Mouse (Mus musculus): ENCODE measurements around the gene Svs1.

Gene Svs1

DNA sequence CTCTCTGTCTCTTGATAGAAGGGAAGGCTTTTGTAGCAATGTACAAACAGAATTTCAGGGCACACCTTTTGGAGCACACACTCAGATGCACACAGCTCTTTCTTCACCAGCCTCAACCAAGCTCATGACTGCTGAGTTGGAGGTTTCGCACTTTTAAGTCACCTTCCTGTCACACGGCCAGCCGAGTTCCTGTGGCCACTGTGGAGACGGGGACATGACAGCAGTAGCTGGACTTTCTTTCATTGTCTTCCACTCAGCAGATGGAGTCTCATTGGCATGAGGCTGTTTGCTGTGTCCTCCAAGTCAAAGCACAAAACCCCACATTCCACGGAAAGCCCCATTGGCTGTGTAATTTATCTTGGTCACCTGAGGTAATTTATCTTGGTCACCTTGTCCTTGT lies 24.5 kb downstream of the Svs1 start:
- no peak for DNase-seq (ENCODE audit: low spot score)

- no peak for DNase-seq (ENCODE audit: low spot score)
These were observed 26.4 kb downstream of the Svs1 start for GRCm38 (mm10) chr6:49013023-49013422.

DNA sequence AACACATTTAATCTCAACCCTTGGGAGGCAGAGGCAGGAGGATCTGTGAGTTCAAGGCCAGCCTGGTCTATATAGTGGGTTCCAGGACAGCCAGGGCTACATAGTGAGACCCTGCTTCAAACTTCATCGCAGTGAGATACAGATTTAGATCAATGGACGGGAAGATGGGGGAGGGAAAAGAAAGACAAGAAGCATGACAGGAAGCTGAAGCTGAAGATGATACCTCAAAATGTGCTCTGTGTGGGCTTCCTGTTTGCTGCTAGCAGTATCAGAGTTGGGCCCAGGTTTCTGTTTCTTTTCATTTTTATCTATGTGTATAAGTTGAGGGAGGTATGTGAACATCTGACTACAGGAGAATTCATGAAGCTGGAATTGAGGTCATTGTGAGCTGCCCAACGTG lies 26.8 kb downstream of the Svs1 start:
- no peak for DNase-seq (ENCODE audit: low spot score)

DNA sequence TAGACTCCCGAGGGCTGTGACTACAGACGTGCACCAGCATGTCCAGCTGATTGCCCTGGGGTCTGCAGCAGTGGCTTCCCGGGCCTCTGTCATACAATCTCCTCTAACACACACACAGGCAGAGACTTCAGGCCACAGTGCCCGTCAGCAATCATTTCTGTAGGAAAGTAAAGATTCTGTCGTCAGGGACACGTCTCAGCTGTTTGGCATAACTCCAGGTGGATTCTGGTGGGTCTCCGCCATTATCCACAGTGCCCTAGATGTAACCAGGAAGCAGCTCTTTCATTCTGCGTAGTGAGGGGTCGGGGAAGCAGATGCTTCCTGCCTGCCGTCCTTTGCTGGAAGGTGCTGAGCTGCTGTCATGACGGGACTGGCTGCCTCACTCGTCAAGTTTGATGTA lies 30.5 kb downstream of the Svs1 start:
- DNase-seq (ENCODE audit: low spot score), result no peak

GRCm38 (mm10) chr6:49019341-49019740 lies 32.7 kb downstream of the Svs1 start:
- DNase-seq (ENCODE audit: low spot score), result no peak

DNA sequence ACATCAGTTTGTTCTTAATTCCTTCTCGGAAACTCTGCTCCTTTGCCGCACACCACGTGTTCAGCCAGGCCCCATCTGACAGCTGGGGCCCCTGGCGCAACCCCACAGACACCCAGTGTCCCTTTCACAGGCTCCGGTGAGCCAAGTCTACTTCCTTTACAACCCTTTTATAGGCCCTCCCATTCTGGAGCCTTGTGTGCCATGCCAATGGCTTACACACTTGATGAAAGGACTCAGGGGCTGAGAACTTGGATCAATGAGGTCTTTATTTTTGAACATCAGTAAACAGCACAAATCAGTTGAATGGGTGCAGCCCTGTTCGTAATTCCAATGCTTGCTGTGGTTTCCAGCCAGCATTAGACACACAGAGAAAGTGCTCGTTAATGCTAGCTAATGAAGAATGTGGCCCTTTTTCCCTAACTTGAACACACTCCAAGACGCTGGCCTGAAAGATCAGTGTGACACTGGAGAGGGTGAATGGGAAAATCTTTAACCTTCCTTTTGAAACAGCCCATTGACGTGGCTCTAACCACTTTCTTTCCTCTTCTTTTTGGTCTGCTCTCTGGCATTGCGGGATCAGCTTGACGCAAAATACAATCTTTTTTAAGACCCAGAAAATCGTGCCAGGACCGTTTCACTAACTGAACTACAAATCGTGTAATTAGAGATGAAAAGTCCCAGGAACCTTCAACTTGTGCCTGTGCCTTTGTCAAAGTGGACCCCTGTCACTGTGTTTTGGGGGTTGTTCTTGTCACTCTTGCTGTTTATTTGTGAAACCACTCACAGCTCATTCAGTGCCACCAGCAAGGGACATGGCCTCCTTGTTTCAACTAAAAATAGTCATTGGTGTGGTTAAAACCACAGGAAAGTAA lies 34.7 kb downstream of the Svs1 start:
- DNase-seq (ENCODE audit: low spot score), result peak; percentile 47

GRCm38 (mm10) chr6:49022384-49022783 lies 35.7 kb downstream of the Svs1 start:
- DNase-seq (ENCODE audit: low spot score), result no peak

- DNase-seq (ENCODE audit: low spot score), result no peak
These were observed 36.7 kb downstream of the Svs1 start for GRCm38 (mm10) chr6:49023315-49023714.

- no peak for DNase-seq (ENCODE audit: low spot score)
These were observed 38.6 kb downstream of the Svs1 start for GRCm38 (mm10) chr6:49025290-49025689.

- DNase-seq (ENCODE audit: low spot score), result no peak
These were observed 39.8 kb downstream of the Svs1 start for GRCm38 (mm10) chr6:49026496-49026895.

GRCm38 (mm10) chr6:49028019-49028418 lies 41.4 kb downstream of the Svs1 start:
- no peak for DNase-seq (ENCODE audit: low spot score)

DNA sequence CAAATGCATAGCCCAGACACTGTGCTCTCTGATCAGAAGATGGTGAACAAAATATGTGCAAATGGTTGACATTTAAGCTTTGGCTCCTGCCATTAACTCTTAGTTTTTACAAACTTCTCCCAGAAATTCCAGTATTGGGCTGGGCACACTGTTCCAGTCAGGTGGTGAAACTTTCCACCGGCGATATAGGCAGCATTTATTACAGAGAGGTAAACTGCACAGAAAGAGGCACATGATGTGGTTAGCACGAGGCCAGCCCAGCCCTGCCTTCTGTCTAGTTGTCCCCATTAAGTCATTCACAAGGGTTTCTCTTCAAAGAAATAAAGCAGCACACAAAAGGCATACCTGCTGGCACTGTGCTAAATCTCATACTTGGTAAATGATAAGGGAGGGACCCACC lies 42.0 kb downstream of the Svs1 start:
- no peak for DNase-seq (ENCODE audit: low spot score)

GRCm38 (mm10) chr6:49031230-49031629 lies 44.6 kb downstream of the Svs1 start:
- no peak for DNase-seq (ENCODE audit: low spot score)

DNA sequence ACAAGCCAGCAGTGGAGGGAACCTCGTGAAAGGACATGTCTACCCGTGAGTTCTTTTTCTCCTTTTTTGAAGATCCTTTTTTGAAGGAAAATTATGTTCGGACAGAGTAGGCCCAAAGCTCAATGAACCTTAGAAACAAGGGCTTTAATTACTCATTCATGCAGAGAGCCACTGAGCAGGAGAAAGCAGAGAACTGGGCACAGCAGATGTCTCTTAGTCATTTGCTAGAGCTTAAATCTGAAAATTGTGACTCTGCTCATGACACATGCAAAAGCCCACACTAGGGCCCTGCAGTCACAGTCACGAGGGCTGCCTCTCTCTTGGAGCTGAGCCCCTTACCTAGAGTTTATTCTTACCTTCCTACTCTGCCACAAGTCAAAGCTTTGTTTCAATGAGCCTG lies 46.1 kb downstream of the Svs1 start:
- DNase-seq (ENCODE audit: low spot score), result no peak

- DNase-seq (ENCODE audit: low spot score), result no peak
These were observed 49.9 kb downstream of the Svs1 start, which contains the start of gene Gpnmb for GRCm38 (mm10) chr6:49036275-49037267. TSS of gene Gpnmb (plus strand) at chr6:49036546.

GRCm38 (mm10) chr6:49037268-49037662 lies 50.6 kb downstream of the Svs1 start:
- no peak for DNase-seq (ENCODE audit: low spot score)

DNA sequence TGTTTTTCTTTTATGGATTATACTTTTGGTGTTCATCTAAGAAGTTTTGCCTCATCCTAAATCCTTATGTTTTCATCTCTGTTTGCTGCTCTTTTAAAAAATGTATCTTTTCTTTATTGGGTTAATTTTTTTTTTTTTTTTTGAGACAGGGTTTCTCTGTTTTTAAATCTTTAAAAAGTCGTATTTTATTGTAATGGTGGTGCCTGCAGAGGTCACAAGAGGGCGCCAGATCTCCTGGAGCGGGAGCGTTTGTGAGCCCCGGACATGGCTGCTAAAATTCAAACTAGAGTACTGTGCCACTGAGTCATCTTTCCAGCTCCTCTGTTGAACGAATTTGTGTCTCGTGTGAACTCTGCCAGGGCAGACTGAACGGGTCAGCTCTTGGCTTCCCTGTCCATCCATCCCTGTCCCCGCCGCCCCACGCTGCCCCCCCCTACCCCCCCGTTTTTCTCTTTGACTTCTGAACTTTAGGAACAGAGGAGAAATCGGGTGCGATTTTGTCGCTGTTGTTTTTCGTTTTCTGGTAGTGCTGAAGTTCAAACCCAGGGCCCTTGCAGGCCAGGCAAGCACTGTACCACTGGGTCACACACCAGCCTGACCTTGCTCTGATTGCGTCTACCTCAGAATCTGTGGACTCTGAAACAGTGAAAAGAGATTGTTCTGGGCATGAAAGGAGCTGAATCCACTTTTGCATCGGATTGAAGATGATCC lies 53.0 kb downstream of the Svs1 start:
- DNase-seq (ENCODE audit: low spot score), result no peak
